Mouse (Mus musculus) C2C12 (cell line): ENCODE data around the gene Tle2. TPM values are rescaled to one million over a fixed set of nuclear protein-coding genes. Genes with fewer than 3 reads are reported as not detected.

Source experiments
- H3K27me3 ChIP-seq: one replicate; pipeline ENCODE4 v1.6.1; 2011; ENCODE audit not compliant: control insufficient read depth, insufficient read depth, insufficient read length
- H3K36me3 ChIP-seq: one replicate; pipeline ENCODE4 v1.6.1; 2011; ENCODE audit not compliant: control insufficient read depth, insufficient read depth
- H3K4me3 ChIP-seq: one replicate; pipeline ENCODE4 v1.5.1; 2011; ENCODE audit warnings: mild to moderate bottlenecking, control low read depth; ENCODE audit not compliant: poor library complexity, insufficient read depth, severe bottlenecking
- H3K79me2 ChIP-seq: one replicate; pipeline ENCODE4 v1.6.1; 2011; ENCODE audit not compliant: control insufficient read depth, insufficient read depth
- H3K79me3 ChIP-seq: one replicate; pipeline ENCODE4 v1.6.1; 2011; ENCODE audit warnings: low read depth, control low read depth
- H3ac ChIP-seq: one replicate; pipeline ENCODE3; 2011; ENCODE audit warnings: low read depth; ENCODE audit not compliant: control insufficient read depth, insufficient read length
- CEBPB ChIP-seq: IDR thresholded peaks from one replicate; pipeline ENCODE4 v1.6.1; 2011; ENCODE audit warnings: low read depth, mild to moderate bottlenecking, control low read depth, moderate library complexity
- CTCF ChIP-seq: IDR thresholded peaks from one replicate; pipeline ENCODE4 v1.5.1; 2011; ENCODE audit not compliant: control insufficient read depth, insufficient read depth, insufficient read length
- FOSL1 ChIP-seq: IDR thresholded peaks from one replicate; pipeline ENCODE4 v1.8.0; 2011; ENCODE audit warnings: mild to moderate bottlenecking, low read length; ENCODE audit not compliant: poor library complexity, insufficient read depth, severe bottlenecking
- MAX ChIP-seq: IDR thresholded peaks from one replicate; pipeline ENCODE4 v1.6.1; 2011; ENCODE audit warnings: mild to moderate bottlenecking, control low read depth
- MYOD1 ChIP-seq: IDR thresholded peaks from one replicate; pipeline ENCODE4 v1.6.1; 2011; ENCODE audit warnings: low read depth; ENCODE audit not compliant: control insufficient read depth, insufficient read length
- MYOG ChIP-seq: IDR thresholded peaks from one replicate; pipeline ENCODE4 v1.6.1; 2011; ENCODE audit not compliant: control insufficient read depth, insufficient read length; ENCODE audit errors: extremely low read depth
- USF1 ChIP-seq: IDR thresholded peaks from one replicate; pipeline ENCODE4 v1.6.1; 2011; ENCODE audit warnings: low read depth, mild to moderate bottlenecking, control low read depth, moderate library complexity
- polyA plus RNA-seq: library from polyadenylated mRNA; unstranded; fragments of >200 nt; fragmentation: generic; extraction: Trizol; gene quantifications from one replicate; pipeline ENCODE4 v1.2.1, GENCODE M21; 2012; ENCODE audit warnings: missing spikeins

The Tle2 gene
- polyA plus RNA-seq, 1 experiment, result 7.1 TPM

DNA sequence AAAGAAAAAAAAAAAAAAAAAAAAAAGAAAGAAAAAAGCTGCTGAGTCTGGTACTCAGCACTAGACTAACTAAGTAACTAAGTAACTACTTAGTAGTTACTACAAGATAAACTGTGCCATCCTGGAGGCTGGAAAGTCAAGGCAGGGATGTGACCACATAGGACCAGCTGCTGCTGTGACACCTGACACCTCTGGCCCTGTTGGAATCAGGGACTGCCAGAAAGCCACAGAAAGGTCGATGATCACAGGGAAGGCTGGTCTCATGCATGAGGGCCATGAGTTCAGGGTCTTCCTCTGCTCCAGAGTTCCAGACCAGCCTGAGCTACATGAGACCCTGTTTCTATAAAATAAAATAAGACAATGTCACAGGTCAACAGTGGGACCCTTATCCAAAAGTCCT is 16.9 kb upstream of the Tle2 start:
- Histone ChIP-seq H3K4me3 (no peak overlapping the region), H3K36me3 (peaks cover 15% of the 10 kb centered on the region), H3K79me2 (peaks cover 33% of the 10 kb centered on the region), H3ac (no peak overlapping the region), H3K79me3 (peaks cover 22% of the 10 kb centered on the region), H3K27me3 (no peaks in the 10 kb centered on the region)
- TF ChIP-seq CTCF, result no peak
- peak; percentile 17 for TF ChIP-seq MYOD1

DNA sequence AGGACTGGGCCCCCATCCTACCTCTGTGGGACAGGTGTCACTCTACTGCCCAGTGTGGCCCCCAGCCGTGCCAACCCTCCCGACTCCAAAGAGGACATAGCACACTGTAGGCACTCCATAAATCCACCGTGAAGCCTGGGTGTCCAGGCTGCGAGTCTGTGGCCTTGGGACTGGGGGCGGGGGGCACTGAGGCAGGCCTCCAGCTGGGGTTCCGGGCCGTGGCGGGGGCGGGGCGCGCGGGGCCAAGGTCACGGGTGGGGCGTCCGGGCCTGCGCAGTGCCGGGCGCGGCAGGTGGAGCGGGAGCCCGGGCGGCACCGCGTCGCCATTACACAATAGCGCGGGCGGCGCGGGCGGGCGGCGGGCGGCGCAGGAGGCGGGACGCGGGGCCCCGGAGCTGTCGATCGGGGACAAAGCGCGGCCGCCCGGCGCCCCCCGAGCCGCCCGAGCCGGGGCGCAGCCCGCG is 15.2 kb upstream of the Tle2 start, which contains the start of gene Aes:
TSS of gene Aes (plus strand) at position 326 of the 464 bp plus-strand sequence.
- H3ac ChIP-seq, result peak within 1 kb of the TSS; percentile 97
- H3K36me3 ChIP-seq, result peaks cover 21% of the 10 kb centered on the region
- no peaks in the 10 kb centered on the region for H3K27me3 ChIP-seq
- TF ChIP-seq MYOD1 (no peak), CEBPB (peak; percentile 12)
- H3K79me3 ChIP-seq, result peaks cover 30% of the 10 kb centered on the region
- peak within 1 kb of the TSS; percentile 95 for H3K4me3 ChIP-seq
- peaks cover 49% of the 10 kb centered on the region for H3K79me2 ChIP-seq

DNA sequence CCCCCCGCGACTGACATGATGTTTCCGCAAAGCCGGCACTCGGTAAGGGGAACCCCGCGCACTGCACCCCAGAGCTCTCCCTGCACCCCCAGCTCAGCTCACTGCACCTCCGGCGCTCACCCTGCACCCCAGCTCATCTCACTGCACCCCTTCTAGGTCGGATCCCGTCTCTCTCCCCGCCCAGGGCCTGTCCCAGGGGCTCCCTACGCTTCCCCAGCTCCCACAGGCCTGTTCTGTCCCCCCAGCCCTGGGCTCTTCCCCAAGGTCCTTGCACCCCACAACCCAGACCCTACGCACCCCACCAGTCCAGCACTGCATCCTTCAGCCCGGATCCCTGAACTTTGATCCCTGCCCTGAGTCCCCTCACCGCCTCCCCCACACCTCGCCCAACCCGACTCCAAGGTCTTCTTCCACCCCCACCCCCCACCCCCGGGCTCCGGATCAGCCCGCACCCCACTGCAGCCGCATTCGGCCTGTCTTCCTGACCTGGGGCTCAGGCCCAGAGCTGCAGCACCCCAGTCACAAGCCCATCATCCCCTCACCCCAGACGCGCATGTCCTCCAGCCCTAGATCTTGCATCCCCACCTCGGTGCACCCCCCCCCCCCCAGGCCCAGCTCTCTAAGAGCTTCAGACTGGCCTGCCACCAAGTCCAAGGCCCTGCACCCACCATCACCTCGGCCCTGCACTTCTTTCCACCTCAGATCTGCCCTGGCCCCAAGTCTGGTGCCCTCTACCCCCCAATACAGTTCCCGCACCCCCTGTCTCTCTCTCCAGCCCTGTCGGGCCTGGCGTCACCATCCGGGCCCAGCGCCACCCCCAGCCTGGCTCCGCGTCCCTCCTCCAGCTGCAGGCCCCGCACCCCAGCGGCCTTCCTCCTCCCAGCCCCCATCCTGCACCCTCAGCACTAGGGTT is 14.5 kb upstream of the Tle2 start:
- H3K79me2 ChIP-seq, result peaks cover 52% of the 10 kb centered on the region
- H3ac ChIP-seq, result peak overlapping the region; percentile 97
- H3K79me3 ChIP-seq, result peaks cover 30% of the 10 kb centered on the region
- H3K4me3 ChIP-seq, result peak overlapping the region; percentile 95
- no peaks in the 10 kb centered on the region for H3K27me3 ChIP-seq
- TF ChIP-seq MYOD1 (no peak), USF1 (no peak), CTCF (no peak), CEBPB (no peak), MAX (no peak), FOSL1 (no peak), MYOG (no peak)
- peaks cover 28% of the 10 kb centered on the region for H3K36me3 ChIP-seq

DNA sequence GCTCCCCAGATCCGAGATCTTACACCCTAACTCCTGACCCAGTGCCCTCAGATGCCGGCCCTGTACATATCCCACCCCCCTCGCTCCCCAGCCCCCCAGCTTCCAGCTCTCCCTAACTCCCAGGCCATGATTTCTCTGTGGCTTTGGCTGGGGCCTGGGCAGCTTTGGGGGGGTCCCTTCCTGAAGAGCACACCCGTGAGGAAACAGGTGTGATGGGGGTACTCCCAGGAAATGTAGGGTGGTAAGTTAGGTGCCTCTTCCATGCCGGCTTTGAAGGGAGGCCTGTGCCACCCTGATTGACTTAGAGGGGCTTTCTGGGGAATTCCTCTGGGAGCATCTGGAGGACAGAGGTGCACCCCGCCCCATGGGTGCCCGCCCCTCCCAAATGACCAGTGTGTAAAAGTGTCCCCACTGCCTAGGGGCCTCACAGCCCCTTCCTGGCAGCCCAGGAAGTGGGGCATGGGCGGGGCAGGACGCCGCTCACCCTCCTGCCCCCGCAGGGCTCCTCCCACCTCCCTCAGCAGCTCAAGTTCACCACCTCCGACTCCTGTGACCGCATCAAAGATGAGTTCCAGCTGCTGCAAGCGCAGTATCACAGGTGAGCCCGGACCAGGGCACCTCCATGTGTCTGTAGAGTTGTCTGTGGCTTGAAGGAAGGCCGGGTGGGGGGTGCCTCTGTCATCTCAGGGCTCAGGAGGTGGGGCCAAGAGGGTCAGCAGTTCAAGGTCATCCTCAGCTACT is 13.5 kb upstream of the Tle2 start:
- Histone ChIP-seq H3K36me3 (peaks cover 37% of the 10 kb centered on the region), H3K27me3 (no peaks in the 10 kb centered on the region), H3K79me3 (peaks cover 30% of the 10 kb centered on the region), H3K4me3 (peak overlapping the region; percentile 95), H3ac (peak overlapping the region; percentile 97), H3K79me2 (peaks cover 52% of the 10 kb centered on the region)
- TF ChIP-seq CEBPB (no peak), FOSL1 (no peak), CTCF (no peak), USF1 (no peak), MYOG (no peak), MAX (no peak), MYOD1 (no peak)

DNA sequence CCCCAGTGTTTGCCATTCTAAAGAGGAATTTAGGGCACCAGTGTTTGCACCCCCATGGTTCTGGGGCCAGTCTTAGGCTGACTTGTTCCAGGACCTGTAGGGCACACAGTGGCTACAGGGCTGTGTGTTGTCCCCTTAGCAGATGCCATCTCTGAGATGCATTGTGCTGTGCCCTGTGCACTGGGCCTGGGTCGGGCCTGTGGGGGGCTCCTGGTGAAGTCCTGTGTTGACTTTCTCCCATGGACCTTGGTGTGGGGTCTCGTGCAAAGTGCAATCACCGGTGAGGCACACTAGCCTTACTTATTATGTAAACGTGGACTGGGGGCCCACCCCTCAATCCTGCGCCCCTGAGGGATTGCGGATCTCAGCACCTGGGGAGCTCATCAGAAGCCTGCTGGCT is 11.9 kb upstream of the Tle2 start:
- TF ChIP-seq USF1 (no peak), CEBPB (no peak), CTCF (no peak), MAX (no peak)
- Histone ChIP-seq H3ac (no peak overlapping the region), H3K36me3 (peaks cover 49% of the 10 kb centered on the region), H3K27me3 (no peaks in the 10 kb centered on the region), H3K79me3 (peaks cover 30% of the 10 kb centered on the region), H3K79me2 (peaks cover 52% of the 10 kb centered on the region), H3K4me3 (no peak overlapping the region)

DNA sequence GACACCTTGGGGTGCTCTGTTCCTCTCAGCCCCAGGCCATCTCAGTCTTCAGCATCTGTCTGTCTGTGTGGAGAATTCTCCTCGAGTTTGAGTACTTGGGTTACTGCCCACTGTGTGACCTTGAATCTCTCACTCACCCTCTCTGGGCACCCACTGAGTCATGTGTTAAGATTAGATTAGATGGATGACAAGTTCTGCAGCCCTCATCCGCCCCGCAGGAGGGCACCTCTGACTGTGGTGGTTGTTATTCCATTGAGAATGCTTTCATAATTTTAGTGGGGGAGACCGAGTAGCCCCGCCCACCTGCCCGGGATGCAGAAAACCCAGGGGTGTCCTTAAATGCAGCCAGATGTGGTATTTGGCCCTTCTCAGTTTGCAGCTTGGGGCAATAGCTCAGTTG is 10.9 kb upstream of the Tle2 start:
- Histone ChIP-seq H3K4me3 (no peak overlapping the region), H3K79me2 (peaks cover 52% of the 10 kb centered on the region), H3K27me3 (no peaks in the 10 kb centered on the region), H3K36me3 (peaks cover 49% of the 10 kb centered on the region), H3K79me3 (peaks cover 30% of the 10 kb centered on the region), H3ac (no peak overlapping the region)
- TF ChIP-seq USF1 (no peak), CEBPB (no peak), MYOD1 (peak; percentile 7)
